Mouse (Mus musculus) c-Kit-negative CD71-positive TER-119-positive erythroid progenitor cells, embryonic 14.5 days (primary cell): ENCODE data around the gene Stmn1.
A peak's percentile ranks its signal among the peaks of the same experiment; 100 is the strongest.
"Not testable (repeated sequence)": the region's sequence is repeated elsewhere in the genome, so short reads cannot be mapped to it uniquely, and the experiment has no call there.

Experiments used
- DNase-seq: peaks from one replicate; pipeline ENCODE4 v3.0.0-alpha.2; 2013; ENCODE audit warnings: low read depth, low spot score

The Stmn1 gene

DNA sequence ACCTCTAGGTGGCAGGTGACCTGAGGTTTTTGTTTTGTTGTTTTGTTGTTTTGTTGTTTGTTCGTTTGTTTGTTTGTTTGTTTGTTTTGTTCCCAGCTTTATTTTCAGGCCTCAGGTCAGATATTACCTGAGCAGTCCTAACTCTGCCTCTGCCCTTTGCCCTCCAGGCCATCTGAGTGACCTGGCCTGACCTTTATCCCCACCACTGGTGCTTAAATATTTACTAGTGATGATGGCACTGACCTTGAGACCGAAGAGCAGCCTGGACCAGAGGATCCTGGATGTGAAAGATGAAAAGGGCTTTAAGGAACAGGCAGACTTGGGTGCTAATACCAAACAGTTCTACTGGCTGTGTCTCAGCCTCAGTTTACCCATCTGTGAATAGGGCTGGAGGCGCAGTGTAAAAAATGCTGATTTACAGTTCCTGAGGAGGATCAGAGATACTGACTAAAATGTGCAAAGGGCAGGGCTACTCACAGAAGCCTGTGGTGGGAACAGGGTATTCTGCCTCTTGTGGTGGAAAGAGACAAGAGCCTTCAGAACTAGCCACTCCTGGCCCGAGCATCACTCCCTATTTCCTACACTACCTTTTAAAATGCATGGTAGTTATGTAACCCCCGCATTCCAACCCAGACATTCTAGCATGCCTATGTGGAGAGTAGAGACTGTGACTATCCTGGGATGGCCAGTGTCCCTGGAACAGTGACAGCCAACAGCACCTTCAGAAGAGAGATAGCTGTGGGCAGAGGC lies 17.2 kb downstream of the Stmn1 start:
- DNase-seq, result no peak

DNA sequence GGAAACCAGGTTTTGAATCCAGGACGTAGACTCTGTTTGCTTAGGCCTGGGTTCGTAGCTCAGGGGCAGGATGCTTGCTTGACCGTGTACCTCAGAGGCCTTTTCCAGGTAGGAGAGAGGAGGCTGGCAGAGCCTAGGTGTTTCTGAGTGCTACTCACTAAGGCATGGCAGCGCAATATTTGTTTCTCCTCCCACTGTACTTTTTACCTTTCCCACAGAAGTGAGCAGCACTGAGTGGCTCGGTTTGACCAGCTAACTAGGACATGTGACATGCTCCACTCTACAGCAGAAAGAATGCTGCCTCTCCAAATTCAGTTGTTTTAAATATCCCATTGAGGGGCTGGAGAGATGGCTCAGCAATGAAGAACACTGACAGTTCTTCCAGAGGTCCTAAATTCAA lies 20.1 kb downstream of the Stmn1 start:
- DNase-seq, result no peak

DNA sequence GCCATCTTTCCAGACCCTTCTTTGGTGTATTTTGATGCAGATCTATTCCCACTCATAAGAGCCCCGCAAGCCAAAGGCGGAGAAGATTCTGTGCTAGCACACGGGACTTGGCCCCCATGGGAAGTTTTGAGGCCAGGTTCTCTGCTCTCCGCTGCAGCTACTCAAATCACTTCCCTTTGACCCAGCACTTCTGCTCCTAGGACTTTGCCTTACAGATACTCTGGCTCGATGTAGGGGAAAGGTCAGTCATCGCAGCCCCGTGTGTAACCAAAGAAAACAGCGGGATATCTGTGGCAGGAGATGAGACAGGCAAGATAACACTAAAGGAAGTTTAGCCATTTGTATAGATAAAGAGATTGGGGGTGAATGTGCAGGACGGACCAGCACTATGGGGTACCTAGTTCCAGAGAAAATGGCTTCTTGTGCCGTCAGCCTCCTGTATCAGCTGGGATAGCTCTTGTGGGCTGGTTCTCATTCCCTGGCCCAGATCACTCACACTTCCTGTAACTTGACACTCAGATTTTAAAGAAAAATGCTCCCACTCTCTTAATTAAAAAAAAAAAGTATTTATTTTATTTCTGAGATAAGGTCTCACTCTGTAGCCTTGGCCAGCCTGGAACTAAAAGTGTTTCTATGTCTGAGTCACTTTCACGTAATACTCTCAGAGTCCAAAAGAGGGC lies 22.0 kb downstream of the Stmn1 start:
- DNase-seq, result no peak

DNA sequence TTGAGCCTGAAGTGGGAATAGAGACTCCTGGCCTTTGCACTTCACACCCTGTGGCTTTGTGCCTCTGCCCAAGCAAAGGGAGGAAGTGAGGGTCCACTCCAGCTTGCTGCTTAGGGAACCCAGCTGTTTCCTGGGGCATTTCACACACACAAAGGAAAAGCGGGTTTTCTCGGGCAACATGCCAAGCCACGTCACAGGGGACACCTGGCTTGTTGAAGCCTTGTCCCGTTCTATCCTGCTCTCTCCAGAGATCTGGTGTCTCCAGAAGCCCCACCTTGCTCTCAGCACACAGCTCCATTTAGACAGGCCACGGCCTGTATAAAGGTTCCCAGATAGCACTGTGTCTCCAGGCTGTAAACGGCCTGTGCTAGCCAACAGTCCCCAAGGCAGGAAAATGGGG lies 23.6 kb downstream of the Stmn1 start:
- DNase-seq, result no peak

DNA sequence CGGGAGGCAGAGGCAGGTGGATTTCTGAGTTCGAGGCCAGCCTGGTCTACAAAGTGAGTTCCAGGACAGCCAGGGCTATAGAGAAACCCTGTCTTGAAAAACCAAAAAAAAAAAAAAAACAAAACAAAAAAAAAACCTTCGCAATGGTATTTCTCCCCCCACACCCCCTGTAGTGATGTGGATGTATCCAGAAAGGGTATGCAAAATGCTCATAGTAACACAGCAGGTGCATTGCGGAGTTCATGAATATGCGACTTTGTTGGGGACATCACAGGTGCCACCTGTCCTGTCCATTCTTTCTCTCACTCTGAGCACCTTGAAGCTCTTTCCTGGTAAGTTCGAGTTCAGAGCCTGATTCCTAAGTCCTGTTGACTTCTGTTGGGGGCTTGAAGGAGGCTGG lies 26.0 kb downstream of the Stmn1 start:
- not testable (repeated sequence) for DNase-seq

DNA sequence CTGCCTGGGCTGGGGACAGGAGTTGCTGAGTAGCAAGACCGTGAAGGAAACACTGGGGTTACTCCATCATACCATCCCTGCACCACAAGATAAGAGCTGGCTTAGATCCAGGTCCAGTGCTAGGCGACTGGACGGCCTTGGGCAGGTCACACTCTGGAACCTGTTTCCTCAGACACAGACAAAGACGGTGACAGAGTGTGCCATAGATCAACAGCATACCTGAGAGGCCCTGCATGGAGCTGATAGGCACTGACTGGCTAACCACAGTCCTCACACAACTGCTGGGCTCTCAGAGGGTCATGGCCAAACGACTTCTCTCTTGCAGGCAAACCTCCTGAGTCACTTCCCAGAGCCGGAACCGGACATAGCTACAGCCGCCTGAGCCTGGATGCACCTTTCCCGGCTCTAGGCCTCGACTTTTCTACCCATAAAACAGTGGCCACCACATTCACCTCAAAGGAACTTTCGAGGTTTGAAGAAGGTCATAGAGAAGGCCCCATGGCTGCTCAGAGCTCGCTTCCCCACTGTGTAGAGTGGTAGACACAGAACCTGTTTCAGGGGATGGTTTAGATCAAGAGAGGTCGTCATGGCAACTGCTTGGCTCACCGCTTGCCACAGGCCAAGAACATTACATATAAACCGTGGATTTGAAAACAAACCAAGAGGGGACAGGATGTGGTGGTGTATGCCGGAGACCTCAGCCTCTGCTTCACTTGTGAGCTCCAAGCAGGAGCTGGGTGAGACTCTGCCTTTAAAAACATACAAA lies 26.8 kb downstream of the Stmn1 start:
- no peak for DNase-seq

DNA sequence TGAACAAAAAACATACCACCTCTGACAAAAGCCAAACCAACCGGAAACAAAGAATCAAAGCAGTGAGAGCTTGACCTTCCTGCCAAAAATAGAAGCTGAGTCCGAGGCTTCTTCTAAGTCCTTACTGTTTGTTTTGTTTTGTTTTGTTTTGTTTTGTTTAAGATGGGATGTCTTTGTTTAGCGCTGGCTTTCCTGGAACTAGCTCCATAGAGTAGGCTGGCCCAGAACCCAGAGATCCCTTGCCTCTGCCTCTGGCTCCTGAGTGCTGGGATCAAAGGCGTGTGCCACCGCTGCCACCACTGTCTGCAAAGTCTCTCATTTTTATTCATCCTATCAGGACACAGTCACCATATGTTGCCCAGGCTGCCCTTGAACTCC lies 27.4 kb downstream of the Stmn1 start:
- DNase-seq, result no peak

DNA sequence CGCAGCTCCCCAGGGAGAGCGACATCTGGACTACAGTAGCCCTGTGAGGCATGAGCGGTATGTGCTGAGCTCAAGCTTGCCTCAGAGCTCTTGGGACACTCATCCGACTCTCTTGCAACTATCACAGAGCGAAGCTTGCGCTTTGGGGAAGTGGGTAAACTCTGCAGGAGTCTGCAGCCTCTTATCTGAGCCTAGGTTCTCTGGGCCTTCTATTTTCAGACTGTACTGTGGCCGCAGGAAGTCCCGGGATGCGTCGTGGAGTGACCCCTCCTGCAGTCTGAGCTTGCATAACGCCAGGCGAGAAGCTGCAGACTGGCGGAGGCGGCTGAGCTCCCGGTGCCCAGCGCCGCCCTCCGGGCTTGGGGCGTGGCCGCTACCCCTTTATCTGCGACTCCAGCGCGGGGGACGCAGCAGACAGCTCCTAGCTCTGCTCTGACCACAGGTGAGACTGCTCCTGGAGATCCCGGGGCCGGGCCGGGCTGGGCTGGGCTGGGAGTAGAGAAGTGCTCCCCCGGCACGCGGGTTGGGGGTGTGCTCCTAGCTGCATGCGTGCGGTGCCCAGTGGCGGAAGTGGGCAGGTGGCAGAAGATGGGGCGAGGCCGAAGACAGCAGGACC lies 28.6 kb downstream of the Stmn1 start, which contains the start of gene Paqr7:
TSS of gene Paqr7 (plus strand) at position 103 of the 616 bp plus-strand sequence.
- DNase-seq, result no peak

DNA sequence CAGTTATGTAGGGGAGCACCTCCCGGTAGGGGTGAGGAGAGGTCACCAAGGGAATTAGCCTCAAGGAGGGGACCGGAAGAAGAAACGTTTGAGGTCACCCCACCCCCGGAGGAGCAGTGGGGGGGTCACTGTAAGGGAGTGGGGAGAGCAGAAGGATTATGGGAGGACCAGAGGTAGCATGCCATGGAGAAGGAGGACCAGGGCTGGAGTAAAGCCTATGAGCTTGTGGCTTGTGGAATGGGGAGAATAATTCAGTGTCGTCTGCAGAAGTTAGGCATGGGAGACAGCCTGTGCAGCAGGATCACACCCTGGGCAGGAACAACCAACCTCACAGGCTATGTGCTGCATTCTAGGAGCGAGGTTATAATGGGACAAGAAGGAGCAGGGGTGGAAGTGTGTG lies 29.1 kb downstream of the Stmn1 start:
- no peak for DNase-seq

DNA sequence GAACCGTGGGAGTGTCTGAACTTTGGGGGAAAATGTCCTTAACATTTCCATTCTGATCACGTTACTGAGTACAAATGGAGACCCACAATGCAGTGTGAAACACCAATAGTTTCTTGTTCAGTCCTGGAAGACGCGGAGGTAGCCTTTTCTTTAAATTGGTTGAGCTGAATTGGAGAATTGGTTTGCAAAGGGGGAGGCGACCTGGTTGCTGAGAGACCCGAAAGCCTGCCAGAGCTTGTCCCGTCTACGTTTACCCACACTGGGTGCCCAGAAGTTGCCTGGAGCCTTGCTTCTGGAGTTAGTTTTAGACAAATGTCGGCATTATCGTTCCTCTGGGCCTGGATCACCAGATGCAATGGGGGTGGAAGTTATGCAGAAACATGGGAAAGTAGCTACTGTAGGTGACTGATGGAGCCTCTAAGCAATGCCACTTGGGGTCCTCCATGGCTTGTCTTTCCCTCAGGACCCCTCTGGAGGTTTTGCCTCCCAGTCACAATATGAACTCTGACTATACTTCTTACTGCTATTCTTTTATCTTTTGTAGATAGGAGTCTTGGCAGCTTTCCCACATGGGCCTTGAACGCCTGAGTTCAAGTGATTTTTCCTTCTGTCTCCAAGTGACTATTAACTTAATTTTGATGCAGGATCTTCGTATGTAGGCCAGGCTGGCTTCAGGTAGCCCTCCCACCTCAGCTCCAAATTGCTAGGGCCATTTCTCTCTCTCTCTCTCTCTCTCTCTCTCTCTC lies 30.0 kb downstream of the Stmn1 start:
- DNase-seq, result no peak

DNA sequence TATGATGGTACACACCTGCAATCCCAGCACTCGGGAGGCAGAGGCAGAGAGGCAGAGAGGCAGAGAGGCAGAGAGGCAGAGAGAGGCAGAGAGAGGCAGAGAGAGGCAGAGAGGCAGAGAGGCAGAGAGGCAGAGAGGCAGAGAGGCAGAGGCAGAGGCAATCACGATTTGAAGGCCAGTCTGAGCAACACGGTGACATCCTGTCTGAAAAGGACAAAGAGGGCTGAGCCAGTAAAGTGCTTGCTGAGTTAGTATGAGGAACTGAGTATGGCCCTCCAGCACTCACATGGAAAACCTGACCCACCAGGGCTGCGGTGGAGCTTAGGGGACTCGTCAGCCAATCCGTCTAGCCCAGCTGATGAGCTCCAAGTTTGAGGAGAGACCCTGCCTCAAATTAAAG lies 30.9 kb downstream of the Stmn1 start:
- not testable (repeated sequence) for DNase-seq

DNA sequence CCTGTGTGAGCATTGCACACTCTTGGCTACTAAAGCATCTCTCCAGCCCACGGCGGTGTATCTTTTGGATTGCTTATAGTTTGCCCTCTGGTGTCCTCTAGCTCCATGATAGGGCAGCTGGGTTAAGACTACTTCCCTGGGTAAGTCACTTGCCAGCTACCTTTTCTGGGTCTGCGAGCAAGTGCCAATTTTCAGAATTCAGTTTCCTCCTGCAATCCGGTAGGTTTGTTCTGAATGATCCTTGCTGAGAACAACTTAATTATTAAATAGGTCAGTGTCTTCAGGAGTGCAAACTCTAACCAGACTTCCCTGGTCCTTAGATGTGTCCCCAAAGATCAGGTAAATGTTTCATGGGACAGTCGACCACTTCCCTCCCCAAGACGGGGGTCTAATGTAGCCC lies 33.0 kb downstream of the Stmn1 start:
- no peak for DNase-seq

DNA sequence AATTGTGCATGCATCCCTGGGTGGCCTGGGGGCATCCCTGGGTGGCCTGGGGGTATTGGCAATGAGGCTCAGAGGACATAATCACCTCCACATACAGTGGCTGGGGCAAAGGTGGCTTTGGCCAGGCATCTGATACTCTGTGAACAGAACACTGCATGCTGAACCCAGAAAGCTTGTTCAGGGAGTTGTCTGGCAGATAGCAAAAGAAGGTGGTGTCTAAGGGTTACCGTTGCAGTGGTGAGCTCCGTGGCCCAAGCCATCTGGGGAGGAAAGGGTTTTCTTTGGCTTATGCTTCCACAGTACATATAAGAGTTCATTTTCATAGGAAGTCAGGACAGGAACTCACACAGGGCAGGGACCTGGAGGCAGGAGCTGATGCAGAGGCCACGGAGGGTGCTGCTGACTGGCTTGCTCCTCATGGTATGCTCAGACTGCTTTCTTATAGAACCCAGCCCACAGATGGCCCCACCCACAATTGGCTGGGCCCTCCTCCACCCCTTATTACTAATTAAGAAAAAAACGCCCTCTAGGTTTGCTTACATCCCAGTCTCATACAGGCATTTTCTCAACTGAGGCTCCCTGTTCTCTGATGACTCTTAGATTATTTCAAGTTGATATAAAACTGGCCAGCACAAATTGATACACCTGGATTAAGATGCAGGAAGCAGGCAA lies 35.7 kb downstream of the Stmn1 start:
- DNase-seq, result no peak

DNA sequence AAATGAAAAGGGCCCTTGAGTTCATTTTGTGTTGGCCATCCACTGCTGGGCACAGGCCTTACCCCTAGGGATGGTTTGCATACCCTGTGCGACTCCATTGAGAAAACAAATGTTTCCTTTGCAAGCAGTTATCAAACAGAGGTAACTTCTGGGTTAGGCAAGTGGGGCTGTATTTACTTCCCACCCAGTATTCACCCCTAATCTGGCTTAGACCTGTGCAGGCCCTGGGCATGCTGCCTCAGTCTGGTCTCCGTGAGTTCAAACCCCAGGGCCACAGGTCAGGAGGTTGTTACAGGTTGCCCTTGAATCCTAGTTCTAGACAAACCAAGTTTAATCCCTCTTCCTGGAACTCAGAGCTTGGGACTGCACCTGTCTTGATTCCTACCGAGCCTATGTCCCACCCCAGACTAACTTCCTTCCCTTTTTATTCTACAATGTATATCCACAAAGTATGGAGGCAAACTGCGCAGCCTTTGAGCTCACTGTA lies 37.2 kb downstream of the Stmn1 start:
- DNase-seq, result no peak

DNA sequence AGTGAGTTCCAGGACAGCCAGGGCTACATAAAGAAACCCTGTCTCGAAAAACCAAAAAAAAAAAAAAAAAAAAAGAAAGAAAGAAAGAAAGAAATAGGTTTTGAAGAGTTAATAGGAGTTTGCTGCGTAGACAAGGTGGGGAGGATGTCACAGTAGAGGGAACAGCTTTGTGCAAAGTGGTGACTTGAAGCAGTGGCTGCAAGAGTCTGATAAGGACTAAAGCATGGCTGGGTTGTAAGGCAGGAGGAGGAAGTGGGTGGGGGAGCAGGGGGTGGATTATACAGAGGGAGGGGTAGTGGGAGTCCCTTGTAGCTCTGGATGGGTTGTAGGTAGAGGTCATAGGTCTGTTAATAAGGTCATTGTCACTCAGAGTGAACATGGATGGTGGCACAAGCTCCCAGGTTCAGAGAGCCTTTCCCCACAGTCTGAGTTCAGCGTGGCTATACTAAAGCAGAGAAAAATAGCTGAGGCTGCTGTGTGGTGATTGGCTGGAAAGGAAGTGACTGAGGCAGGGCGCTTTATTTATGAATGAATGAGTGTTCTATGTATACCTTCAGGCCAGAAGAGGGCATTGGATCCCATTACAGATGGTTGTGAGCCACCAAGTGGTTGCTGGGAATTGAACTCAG lies 38.0 kb downstream of the Stmn1 start:
- DNase-seq, result no peak

DNA sequence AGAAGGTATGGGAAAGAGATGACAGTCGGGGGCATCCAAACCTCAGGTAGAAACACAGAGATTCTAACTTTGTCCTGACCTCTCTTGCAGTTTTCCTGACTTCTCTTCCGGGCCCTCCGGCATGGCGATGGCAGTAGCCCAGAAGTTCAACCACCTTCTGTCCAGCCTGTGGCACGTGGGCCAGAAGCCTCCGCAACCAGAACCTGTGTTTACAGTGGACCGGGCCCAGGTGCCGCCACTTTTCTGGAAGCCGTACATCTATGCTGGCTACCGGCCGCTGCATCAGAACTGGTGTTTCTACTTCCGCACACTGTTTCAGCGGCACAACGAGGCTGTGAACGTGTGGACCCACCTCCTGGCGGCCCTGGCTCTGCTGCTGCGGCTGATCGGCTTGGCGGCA lies 38.6 kb downstream of the Stmn1 start:
- no peak for DNase-seq

DNA sequence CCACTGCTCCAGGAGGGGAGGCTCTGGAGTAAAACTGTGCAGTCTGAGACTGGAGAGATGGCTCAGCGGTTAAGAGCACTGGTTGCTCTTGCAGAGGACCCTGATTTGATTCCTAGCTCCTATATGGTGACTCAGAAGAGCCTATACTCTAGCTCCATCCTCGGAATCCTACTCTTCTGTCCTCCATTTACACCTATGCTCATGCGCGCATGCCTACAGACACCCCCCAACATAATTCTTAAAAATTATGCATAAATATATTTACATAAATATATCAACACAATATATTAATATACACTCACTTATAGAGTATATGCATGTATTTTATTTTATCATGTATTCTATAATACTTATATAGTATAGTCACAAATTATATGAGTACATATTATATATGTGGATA lies 42.3 kb downstream of the Stmn1 start:
- no peak for DNase-seq

DNA sequence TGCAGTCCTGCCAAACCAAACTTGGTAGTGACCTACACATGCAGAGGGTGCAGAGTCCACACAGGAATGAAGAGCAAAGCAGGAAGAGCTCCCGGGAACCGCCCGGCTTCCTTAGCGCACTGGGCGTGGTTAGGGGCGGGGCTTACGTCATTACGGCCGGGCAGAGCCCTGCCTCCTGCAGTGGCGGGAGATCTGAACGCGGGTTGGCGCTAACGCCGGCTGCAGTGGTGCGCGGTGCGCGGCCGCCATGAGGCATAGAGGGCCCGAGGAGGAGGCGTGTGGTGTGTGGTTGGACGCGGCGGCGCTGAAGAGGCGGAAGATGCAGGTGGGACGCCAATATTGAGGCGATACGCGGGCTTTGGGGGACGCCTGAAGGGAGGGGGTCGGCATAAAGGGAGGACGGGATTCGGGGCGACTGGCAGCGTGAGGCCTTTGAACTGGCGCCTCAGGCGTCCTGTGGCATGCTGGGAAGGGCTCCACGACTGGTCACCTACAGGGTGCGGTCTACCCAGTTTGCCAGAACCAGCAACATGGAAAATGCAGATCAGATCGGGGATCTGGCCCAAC lies 42.8 kb downstream of the Stmn1 start, which contains the start of gene Aunip:
TSS of gene Aunip (plus strand) at position 155 of the 567 bp plus-strand sequence.
- peak; percentile 83 for DNase-seq

DNA sequence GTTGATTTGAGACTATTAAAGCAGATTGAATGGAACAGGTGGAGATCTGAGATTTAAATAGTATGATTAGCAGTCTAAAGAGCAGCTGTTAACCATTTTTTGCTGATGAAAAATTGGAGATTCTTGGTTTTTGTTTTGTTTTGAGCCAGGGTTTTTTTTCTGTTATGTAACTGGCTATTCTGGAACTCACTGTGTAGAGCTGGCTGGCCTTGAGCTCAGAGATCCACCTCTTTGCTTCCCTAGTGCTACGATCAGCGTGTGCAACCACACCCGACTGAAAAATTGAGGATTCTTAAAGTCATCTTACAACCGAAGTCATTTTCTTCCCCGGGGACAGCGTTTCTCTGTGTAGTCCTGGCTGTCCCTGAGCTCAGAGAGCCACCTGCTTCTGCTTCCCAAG lies 43.6 kb downstream of the Stmn1 start:
- no peak for DNase-seq

DNA sequence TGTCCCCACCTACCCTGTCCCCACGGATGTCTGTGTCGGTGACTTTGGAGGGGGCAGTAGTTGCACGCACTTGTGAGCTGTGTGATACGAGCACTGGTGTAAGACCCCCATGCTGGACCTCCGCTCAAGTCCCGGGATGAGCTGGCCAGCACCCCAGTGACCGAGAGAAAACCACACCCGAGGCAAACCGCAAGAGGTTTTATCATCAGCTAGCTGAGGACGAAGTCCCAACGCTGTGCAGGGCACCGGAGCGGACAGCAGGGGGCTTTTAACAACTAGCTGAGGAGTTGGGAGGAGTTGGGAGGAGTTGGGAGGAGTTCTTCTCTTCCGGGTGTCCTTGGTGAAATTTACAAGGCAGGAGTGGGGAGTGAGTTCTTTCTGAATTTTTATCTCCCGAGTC lies 44.7 kb downstream of the Stmn1 start:
- no peak for DNase-seq
